Mouse (Mus musculus): ENCODE measurements around the gene Dstyk. TPM values are rescaled to one million over a fixed set of nuclear protein-coding genes. Genes with fewer than 3 reads are reported as not detected.

The Dstyk gene
- total RNA-seq, 2 experiments from 2014 or later: 44.3 to 45.2 TPM

- DNase-seq (ENCODE audit: low spot score in 2 of 2): no peak
Observed at GRCm38 (mm10) chr1:132506058-132506457, 88.7 kb downstream of the Dstyk start, which contains the start of gene Tmem81. TSS of gene Tmem81 (plus strand) at chr1:132506230.

GRCm38 (mm10) chr1:132506656-132507055 lies 89.3 kb downstream of the Dstyk start:
- DNase-seq (ENCODE audit: low spot score in 2 of 2): no peak

GRCm38 (mm10) chr1:132509771-132510170 lies 92.4 kb downstream of the Dstyk start:
- no peak for DNase-seq (ENCODE audit: low spot score in 2 of 2)

GRCm38 (mm10) chr1:132511521-132511920 lies 94.2 kb downstream of the Dstyk start:
- DNase-seq (ENCODE audit: low spot score in 2 of 2): peak in 1 of 2 experiments; percentile 36

- no peak for DNase-seq (ENCODE audit: low spot score in 2 of 2)
Observed at GRCm38 (mm10) chr1:132512106-132512505, 94.8 kb downstream of the Dstyk start.

- no peak for DNase-seq (ENCODE audit: low spot score in 2 of 2)
Observed at GRCm38 (mm10) chr1:132515339-132515738, 98.0 kb downstream of the Dstyk start.

Other genes starting within 250 kb of the Dstyk start
- gene Lemd1, start 226.1 kb upstream of the Dstyk start, total RNA-seq (2021): 1 to 10 TPM; 4.8 to 7.6 TPM
- gene AC124108.1, start 226.1 kb upstream of the Dstyk start, total RNA-seq (2021): 1 to 10 TPM; 3.4 to 5.2 TPM
- not detected for gene Gm10188, start 187.8 kb upstream of the Dstyk start, total RNA-seq (2021)
- 10 to 100 TPM; 11.7 to 14.5 TPM for gene Klhdc8a, start 118.9 kb upstream of the Dstyk start, total RNA-seq (2021)
- 1 to 10 TPM; 1.3 TPM for gene Nuak2, start 101.4 kb upstream of the Dstyk start, total RNA-seq (2021)
- 100 to 1,000 TPM; 204 to 205 TPM for gene Tmcc2, start 26.3 kb upstream of the Dstyk start, total RNA-seq (2021)
- gene Rbbp5, start 59.8 kb downstream of the Dstyk start, total RNA-seq (2021): 10 to 100 TPM; 59.5 to 61.4 TPM
- gene Tmem81, start 88.7 kb downstream of the Dstyk start, total RNA-seq (2021): 1 to 10 TPM; 4.7 to 4.8 TPM
- 10 to 100 TPM; 65.8 to 86.7 TPM for gene Cntn2, start 125.7 kb downstream of the Dstyk start, total RNA-seq (2021)